ENCODE assay signal across 17 mouse cellular contexts in the genomic region with DNA sequence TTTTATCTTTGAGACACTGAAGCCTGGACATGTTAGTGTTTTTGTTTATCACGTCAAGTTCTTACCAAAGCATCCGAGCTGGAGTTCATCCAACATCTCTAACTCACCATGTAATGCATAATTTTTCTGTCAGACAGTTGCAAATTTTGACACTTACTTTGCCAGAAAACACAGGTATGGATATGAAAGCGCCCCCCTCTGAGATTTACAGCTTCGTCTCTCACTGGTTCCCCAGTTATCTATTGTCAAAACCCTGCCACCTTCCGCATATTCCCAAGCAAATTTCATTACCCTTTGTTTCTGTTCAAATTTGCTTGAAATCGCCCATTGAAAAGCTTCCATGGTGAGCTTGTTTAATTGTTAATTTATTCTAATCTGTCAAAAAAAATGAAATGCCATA.
"Had no signal": no experiment of that assay in that cellular context is flagged by ENCODE, and none has a peak within 500 bp of the region (broad histone marks: within the 10 kb centered on the region; RNA-seq: fewer than 3 reads in every experiment).

No protein-coding gene starts in this region.

- H3K36me3 ChIP-seq: limb, embryonic 12.5 days; limb, embryonic 15.5 days; midbrain, embryonic 12.5 days; midbrain, embryonic 15.5 days; neural tube, embryonic 12.5 days; neural tube, embryonic 15.5 days had no signal

- H3K9ac ChIP-seq: limb, embryonic 12.5 days; limb, embryonic 15.5 days; liver, embryonic 14.5 days; liver, postnatal 0 days; lung, embryonic 14.5 days; midbrain, embryonic 12.5 days; midbrain, embryonic 15.5 days; neural tube, embryonic 12.5 days; neural tube, embryonic 15.5 days had no signal

- ATAC-seq: liver, postnatal 0 days; lung, postnatal 0 days; midbrain, embryonic 15.5 days had no signal

- H3K9me3 ChIP-seq: limb, embryonic 15.5 days; midbrain, embryonic 12.5 days; midbrain, embryonic 15.5 days; neural tube, embryonic 12.5 days; neural tube, embryonic 15.5 days had no signal

- H3K27ac ChIP-seq: kidney, postnatal 0 days; limb, embryonic 12.5 days; limb, embryonic 15.5 days; liver, embryonic 14.5 days; macrophage; midbrain, embryonic 12.5 days; midbrain, embryonic 15.5 days; neural tube, embryonic 12.5 days; neural tube, embryonic 15.5 days had no signal

- H3K4me3 ChIP-seq: limb, embryonic 12.5 days; limb, embryonic 15.5 days; midbrain, embryonic 12.5 days; midbrain, embryonic 15.5 days; neural tube, embryonic 12.5 days; neural tube, embryonic 15.5 days had no signal

- H3K4me2 ChIP-seq: limb, embryonic 12.5 days; limb, embryonic 15.5 days; liver, embryonic 11.5 days; lung, embryonic 14.5 days; midbrain, embryonic 12.5 days; midbrain, embryonic 15.5 days; neural tube, embryonic 12.5 days; neural tube, embryonic 15.5 days had no signal

- DNase-seq: kidney, postnatal 25 days; left cerebral cortex, postnatal 4 days; liver, postnatal 0 days; lung, embryonic 14.5 days; thymus, adult 18-20 months; thymus, postnatal 36 days had no signal

- H3K27me3 ChIP-seq: limb, embryonic 12.5 days; limb, embryonic 15.5 days; midbrain, embryonic 12.5 days; midbrain, embryonic 15.5 days; neural tube, embryonic 12.5 days; neural tube, embryonic 15.5 days had no signal
